Mouse (Mus musculus) liver, postnatal 0 days (tissue): ENCODE measurements around the gene Vps51.

Experiments used
- CTCF ChIP-seq: sonication (generic); IDR thresholded peaks from 2 replicates; pipeline ENCODE4 v1.5.1; 2016; ENCODE audit warnings: antibody characterized with exemption, low read depth
- EP300 ChIP-seq: IDR thresholded peaks from 2 replicates; pipeline ENCODE4 v1.6.1; 2016; ENCODE audit warnings: antibody characterized with exemption, low read depth, mild to moderate bottlenecking

GRCm38 (mm10) chr19:6020276-6020675, 56.8 kb downstream of the Vps51 start:
- TF ChIP-seq CTCF (peak; percentile 32), EP300 (no peak)
